Mouse (Mus musculus): Measurements from ENCODE around the gene Med21.
A peak's percentile ranks its signal among the peaks of the same experiment; 100 is the strongest.

The Med21 gene

GRCm38 (mm10) chr6:146640068-146640965, 2.0 kb upstream of the Med21 start:
- DNase-seq: no peak

- no peak for DNase-seq
These were observed 1.4 kb upstream of the Med21 start for GRCm38 (mm10) chr6:146640991-146641390.

GRCm38 (mm10) chr6:146641621-146642210, 631 bp upstream of the Med21 start:
- peak in 1 of 2 experiments; percentile 19 for DNase-seq

- DNase-seq: no peak
These were observed 830 bp downstream of the Med21 start for GRCm38 (mm10) chr6:146643184-146643570.

- DNase-seq: no peak
These were observed 7.7 kb downstream of the Med21 start for GRCm38 (mm10) chr6:146650013-146650412.

GRCm38 (mm10) chr6:146651431-146651830, 9.1 kb downstream of the Med21 start:
- DNase-seq: no peak

GRCm38 (mm10) chr6:146653197-146653596, 10.8 kb downstream of the Med21 start:
- no peak for DNase-seq

- DNase-seq: no peak
These were observed 18.2 kb downstream of the Med21 start for GRCm38 (mm10) chr6:146660591-146660990.

GRCm38 (mm10) chr6:146661655-146662054, 19.3 kb downstream of the Med21 start:
- DNase-seq: no peak

GRCm38 (mm10) chr6:146662679-146663078, 20.3 kb downstream of the Med21 start:
- peak; percentile 18 to 19 for DNase-seq

GRCm38 (mm10) chr6:146664116-146664515, 21.8 kb downstream of the Med21 start:
- no peak for DNase-seq

GRCm38 (mm10) chr6:146664917-146665316, 22.6 kb downstream of the Med21 start:
- no peak for DNase-seq

- no peak for DNase-seq
These were observed 23.1 kb downstream of the Med21 start for GRCm38 (mm10) chr6:146665408-146665807.

- DNase-seq: no peak
These were observed 24.5 kb downstream of the Med21 start for GRCm38 (mm10) chr6:146666811-146667210.

- DNase-seq: no peak
These were observed 26.3 kb downstream of the Med21 start for GRCm38 (mm10) chr6:146668606-146669005.

- no peak for DNase-seq
These were observed 28.9 kb downstream of the Med21 start for GRCm38 (mm10) chr6:146670956-146671855.

GRCm38 (mm10) chr6:146672106-146672505, 29.8 kb downstream of the Med21 start:
- no peak for DNase-seq

GRCm38 (mm10) chr6:146673696-146674095, 31.3 kb downstream of the Med21 start:
- no peak for DNase-seq

GRCm38 (mm10) chr6:146674420-146674819, 32.1 kb downstream of the Med21 start:
- DNase-seq: peak; percentile 12 to 22

GRCm38 (mm10) chr6:146674881-146675536, 32.7 kb downstream of the Med21 start:
- no peak for DNase-seq

GRCm38 (mm10) chr6:146676904-146677303, 34.6 kb downstream of the Med21 start:
- DNase-seq: no peak
